Mouse (Mus musculus): ENCODE results near the gene 1700010I14Rik.

1700010I14Rik gene

DNA sequence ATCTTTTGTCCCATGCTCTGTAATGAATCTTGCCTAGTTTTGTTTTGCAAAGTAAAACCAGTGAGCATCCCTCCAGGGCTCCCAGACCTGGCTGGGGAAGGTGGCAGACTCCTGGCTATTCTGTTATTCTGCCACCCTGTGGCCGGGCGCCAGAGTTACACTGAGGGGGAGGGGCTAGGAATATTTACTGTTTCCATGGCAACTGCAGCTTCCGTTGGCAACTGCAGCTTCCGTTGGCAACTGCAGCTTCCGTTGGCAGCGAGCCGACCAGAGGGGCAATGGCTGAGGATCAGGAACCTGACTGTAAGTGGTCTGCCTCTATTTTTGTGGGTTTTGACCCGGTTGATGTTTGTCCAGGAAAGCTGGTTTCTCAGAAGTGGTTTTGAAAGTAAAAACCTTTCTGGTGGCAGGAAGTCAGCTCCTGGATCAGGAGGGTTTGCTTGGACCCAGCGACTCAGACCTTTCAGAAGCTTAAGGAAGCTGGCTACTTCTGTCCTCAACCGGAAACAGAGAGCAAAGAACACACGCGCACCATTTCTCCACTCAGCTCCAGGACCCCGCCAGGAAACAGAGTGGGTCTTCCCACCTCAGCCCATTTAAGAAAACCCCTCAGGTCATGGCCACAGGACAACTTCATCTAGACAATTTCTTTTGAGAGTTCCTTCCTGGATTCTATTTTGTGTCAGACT, at the start of gene 1700010I14Rik:
Gene 1700010I14Rik (plus strand): TSS at position 215 of the 689 bp plus-strand sequence.
- peak; percentile 91 for DNase-seq

DNA sequence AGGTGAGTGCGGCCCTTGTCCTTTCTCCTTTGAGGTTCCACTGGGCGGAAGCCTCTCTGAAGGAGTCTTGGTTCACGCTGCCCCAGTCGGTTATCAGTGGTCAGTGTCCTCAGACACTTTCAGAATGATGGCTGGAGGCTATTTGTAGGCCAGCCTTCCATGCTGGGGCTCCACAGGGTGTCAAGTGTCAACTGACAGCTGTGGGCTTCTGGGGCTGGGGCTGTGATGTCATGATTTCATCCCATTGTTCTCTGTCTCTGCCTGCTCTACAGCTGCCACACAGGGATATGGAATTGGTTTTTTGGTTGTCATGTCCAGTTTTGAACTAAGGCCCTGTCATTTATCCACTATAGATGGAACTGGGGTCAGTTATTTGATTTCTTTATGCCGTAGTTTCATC, 36.5 kb upstream of the 1700010I14Rik start:
- no peak for DNase-seq

DNA sequence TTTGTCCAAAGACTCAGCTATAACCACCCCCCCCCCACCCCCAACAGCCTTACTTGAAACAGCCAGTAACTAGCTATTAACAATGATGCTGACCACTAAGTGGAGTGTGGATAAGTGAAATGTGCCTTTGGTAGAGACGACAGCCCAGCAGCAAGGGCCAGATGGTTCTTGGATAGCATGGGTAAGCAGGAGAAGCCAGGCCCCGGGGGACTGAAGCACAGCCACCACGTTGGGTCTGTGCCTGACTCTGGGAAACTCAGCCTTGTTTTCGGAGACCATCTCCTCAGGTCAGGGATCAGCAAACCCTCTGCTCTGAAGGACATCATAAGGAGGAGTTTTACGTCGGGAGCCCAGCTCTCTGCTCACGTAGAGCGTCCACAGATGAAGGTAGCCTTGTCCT, 35.2 kb upstream of the 1700010I14Rik start:
- no peak for DNase-seq

DNA sequence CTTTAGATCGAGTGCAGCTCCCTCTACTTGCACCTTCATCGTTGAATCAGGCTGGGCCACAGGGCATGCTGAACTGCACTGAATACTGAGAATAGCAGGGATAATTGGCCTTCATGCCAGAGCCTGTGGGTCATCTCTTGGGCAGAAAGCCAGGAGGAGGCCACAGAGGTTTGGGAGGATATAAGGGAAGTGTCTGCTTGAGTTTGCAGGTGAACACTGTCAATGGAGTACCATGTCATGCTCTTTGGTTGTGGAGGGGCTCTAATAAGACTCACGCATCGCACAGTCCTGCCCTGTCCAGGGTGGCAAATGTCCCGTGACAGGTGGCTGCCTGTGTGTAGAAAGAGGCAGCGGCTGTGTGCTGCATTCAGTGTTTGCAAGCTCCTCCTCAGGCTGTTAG, 30.0 kb upstream of the 1700010I14Rik start:
- DNase-seq, result no peak

GRCm38 (mm10) chr17:8960386-8960785, 27.7 kb upstream of the 1700010I14Rik start:
- DNase-seq, result no peak

- no peak for DNase-seq
These were observed 27.0 kb upstream of the 1700010I14Rik start for GRCm38 (mm10) chr17:8961097-8961496.

DNA sequence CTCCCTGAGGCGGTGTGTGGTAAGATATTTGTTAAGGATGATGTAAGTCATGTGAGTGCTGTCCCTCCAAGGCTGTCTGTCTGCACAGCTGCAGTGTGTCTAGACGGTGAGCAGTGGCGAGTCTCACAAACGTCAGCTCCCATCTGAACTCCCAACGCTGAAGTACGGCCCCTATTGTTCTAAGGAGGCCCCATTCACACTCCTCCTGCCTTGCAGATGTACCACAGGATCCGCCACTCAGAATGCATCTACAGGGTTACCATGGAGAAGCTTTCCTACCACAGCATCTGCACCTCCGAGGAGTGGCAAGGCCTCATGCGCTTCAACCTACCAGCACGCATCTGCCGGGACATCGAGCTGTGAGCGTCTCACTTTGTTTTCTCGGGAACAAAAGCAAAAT, 26.5 kb upstream of the 1700010I14Rik start:
- no peak for DNase-seq

GRCm38 (mm10) chr17:8965177-8965576, 23.0 kb upstream of the 1700010I14Rik start:
- DNase-seq, result no peak

- no peak for DNase-seq
These were observed 15.8 kb upstream of the 1700010I14Rik start for GRCm38 (mm10) chr17:8972152-8972854.

DNA sequence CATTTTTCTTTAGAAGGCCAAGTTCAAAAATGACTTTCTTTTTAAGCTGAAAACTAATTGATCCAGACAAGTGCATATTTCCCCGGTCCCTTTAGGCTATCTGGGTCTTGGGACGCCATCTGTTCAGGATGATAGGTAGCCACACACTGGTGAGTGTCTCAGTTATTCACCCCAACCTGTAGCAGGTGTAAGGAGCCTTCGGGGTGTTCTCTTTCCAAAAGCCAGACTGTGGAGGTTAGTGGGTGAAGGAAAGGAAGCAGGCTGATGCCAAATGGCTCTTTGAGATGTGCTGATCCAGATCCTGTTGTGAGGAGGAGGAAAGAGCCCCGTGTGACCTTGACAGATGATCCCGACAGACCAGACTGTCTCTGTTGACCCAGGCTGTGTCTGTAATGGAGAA, 14.8 kb upstream of the 1700010I14Rik start:
- DNase-seq, result no peak

DNA sequence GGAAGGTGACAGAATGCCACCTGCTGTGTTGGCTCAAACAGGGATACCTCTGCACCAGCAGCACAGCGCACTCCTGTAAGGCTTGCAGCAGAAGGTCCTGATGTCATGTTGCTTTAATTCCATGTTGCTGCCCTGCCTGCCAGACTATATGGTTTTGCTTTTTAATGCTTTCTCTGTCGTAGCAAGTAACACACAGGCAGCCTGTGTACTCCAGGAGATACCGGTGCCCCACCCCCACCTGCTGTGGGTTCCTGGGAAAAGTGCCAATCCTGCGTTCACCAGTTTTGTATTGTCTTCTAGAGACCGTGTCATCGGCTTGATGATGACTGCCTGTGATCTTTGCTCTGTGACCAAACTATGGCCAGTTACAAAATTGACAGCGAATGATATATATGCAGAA, 13.7 kb upstream of the 1700010I14Rik start:
- no peak for DNase-seq

DNA sequence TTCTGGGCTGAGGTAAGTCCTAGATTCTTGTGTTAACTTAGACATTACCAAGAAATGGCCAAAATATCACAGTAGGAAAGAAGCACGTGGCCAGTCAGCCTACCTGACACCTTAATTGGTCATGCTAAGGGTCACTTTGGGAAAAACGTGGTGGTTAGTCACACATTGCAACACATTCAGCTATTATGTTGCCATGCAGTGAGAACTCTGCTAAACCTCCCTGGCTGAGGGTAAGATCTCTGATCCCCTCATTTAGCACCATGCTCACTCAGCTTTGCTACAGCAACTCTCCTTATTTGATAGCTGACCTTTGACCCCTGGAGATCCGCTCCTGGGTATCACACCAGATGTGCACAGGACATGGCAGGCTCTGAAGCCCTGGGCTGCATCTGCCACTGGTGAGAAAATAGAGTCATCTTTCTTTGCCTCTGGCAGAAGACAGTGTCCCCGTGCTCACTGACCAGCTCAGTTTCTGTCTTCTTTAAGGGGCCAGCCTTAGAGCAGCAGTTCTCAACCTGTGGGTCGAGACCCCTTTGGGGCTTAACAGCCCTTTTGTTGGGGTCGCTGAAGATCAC, 13.2 kb upstream of the 1700010I14Rik start:
- no peak for DNase-seq

DNA sequence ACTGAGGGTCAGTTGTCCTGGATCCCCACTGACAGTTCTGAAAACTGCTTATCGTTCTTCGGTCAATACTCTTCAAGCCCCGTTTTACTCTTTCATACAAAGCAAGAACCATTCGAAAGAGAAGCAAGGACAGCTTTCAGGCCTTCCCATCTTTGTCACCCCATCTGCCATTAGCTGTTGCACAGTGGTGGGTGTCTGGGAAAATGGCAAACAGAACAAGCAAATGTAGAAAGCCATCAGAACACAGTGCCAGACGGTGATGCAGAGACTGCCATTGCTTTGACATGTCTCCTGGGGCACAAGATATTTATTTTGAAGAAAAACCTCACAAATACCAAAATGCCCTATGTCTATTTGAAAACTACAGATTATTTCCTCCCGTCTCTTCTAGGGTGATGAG, 11.4 kb upstream of the 1700010I14Rik start:
- DNase-seq, result no peak

GRCm38 (mm10) chr17:8977271-8977670, 10.9 kb upstream of the 1700010I14Rik start:
- no peak for DNase-seq

- DNase-seq, result no peak
These were observed 4.6 kb upstream of the 1700010I14Rik start for GRCm38 (mm10) chr17:8983576-8983975.

- no peak for DNase-seq
These were observed 2.4 kb upstream of the 1700010I14Rik start for GRCm38 (mm10) chr17:8985714-8986113.

- DNase-seq, result no peak
These were observed 1.6 kb upstream of the 1700010I14Rik start for GRCm38 (mm10) chr17:8986551-8986950.

GRCm38 (mm10) chr17:8987369-8987768, 764 bp upstream of the 1700010I14Rik start:
- peak; percentile 22 for DNase-seq

GRCm38 (mm10) chr17:8991160-8991559, 3.0 kb downstream of the 1700010I14Rik start:
- DNase-seq, result peak; percentile 76

DNA sequence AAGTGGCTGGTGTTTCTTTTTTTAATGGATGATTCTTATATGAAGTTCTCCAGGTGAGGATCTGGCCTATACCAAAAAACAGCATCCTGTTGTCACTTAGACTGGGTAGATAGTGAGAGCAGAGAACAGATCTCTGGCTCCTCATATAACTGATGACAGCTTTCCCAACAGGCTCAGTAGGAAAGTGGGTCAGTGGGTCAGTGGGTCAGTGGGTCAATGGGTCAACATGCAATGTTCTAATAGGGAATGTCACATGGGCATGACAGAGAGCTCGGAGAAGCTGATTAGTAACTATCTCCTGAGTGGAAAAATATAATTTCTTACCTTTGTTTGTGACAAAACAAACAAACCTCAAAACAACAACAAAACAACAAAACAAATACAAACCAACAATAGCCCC, 7.2 kb downstream of the 1700010I14Rik start:
- no peak for DNase-seq

DNA sequence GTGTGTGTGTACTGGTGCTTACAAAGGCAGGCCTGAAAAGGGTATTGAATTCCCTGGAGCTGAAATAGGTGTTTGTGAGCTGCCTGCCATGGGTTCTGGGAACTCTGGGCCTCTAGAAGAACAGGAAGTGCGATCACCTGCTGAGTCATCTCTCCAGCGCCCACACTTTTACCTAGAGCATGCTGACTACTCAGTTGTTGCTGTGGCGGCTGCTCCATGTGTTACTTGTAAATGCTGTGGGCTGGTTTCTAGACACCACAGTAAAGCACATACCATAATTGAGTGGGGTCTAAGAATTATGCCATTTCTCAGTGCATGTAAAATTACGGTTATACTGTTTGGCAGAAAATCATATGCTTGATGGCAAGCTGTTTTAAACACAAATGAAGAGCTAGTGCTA, 14.3 kb downstream of the 1700010I14Rik start:
- peak; percentile 37 for DNase-seq

- DNase-seq, result peak; percentile 55
These were observed 16.4 kb downstream of the 1700010I14Rik start for GRCm38 (mm10) chr17:9004516-9004915.

DNA sequence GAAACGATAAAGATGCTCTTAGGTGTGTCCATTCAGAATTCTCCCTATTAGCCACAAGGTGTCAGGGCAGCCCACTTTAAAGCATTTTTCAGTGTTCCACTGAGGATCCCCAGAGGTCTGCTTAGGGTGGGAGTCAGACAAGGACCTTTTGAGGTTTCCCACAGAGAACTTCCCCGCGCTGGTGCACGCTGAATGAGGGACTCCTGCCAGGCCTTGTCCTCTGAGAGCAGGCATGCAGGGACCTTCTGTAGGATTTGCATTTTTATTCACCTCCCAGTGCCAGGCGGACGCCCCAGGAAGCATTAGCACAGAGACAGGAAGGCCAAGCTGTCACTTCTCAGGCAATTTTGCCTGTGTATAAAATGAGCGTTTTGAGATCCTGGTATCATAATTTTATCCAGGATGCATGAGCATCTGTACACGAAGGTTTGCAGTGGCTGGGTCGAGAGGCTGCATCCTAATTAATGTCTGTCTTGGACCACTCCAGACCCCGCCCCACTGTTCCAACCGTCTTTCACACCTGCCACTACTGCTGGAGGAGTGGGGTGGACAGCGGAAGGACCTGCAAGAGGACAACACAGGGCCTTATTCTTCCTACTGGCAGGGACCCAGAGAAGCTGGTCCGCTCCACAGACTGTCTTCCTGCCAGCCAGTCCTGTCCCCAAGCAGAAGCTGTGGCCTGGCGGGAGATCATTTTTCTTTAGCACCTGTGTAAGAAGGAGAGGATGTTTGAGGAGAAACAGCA, 35.2 kb downstream of the 1700010I14Rik start:
- DNase-seq, result no peak

Data from thymus, postnatal 14 days (tissue).